Mouse (Mus musculus) mature B cell (primary cell): ENCODE measurements around the gene Rpl5.
"Not testable (repeated sequence)": the region's sequence is repeated elsewhere in the genome, so short reads cannot be mapped to it uniquely, and the experiment has no call there.

Experiments used
- in situ Hi-C: fragments of 300-500 bp; cut with MboI; formaldehyde crosslinking; loops from 2 replicates; pipeline ENCODE4 v1.14.3; 2019

The Rpl5 gene

GRCm38 (mm10) chr5:107900206-107901013 lies at the start of gene Rpl5:
Gene Rpl5 (plus strand): TSS chr5:107900502.
- in situ Hi-C loops = no loop called here

DNA sequence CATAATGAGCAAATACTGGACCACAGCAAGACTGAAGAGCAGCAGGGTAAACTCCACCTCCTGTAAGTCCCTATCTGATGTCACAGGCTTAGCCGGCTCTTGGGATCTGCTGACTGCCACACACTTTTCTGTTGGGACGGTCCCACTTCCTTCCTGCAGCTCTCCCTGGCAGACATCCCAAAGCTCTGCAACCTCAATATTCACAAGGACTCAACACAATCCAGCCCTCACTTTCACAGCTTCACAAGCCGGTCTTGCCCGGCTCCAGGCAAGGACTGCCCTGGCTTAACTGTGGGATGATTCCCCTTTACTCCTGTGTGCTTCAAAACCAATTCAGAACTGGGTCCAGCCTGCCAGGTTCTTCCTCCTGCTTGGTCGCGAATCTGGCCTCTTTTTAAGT lies 46.5 kb upstream of the Rpl5 start:
- in situ Hi-C loops = no loop called here

GRCm38 (mm10) chr5:107854556-107854955 lies 45.7 kb upstream of the Rpl5 start:
- in situ Hi-C loops = no loop called here

GRCm38 (mm10) chr5:107855546-107855945 lies 44.8 kb upstream of the Rpl5 start:
- in situ Hi-C loops = no loop called here

DNA sequence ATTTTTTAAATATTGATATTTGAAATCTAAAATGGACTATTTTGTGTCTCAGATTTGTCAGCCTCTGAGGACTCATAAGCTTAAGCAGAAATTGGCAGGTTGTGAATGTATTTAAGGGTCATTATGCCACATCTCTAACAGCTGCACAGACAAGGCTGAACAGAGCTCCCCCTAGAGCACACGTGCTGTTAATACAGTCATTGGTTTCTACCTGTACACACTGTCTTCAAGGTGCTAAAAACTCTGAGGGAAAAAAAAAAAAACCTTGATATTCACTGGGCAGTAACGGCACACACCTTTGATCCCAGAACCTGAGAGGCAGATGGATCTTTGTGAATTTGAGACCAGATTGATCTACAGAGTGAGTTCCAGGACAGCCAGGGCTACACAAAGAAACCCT lies 41.3 kb upstream of the Rpl5 start:
- in situ Hi-C loops = no loop called here

- in situ Hi-C loops = no loop called here
Measured at GRCm38 (mm10) chr5:107863971-107864370, 36.3 kb upstream of the Rpl5 start.

GRCm38 (mm10) chr5:107866127-107867126 lies 33.9 kb upstream of the Rpl5 start:
- in situ Hi-C loops = no loop called here

GRCm38 (mm10) chr5:107867970-107868904 lies 32.1 kb upstream of the Rpl5 start:
- in situ Hi-C loops = no loop called here

- in situ Hi-C loops = no loop called here
Measured at GRCm38 (mm10) chr5:107868905-107869424, 31.3 kb upstream of the Rpl5 start.

DNA sequence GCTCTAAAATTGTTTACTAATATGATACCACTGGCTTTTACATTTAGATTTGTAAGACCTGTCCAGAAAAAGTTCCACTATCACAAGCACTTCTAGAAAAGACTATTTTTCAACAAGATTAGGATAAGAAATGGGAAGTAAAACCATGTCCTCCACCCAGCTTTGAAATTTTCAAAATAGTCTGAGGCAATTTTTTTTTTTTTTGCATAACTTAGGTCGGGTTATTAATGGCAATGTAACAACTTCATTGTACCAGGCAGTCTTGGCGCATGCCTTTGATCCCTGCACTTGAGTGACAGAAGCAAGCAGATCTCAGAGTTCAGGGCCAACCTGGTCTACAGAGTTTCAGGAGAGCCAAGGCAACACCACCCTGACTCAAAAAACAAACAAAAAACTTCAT lies 30.6 kb upstream of the Rpl5 start:
- in situ Hi-C loops = no loop called here

- in situ Hi-C loops = no loop called here
Measured at GRCm38 (mm10) chr5:107873330-107873729, 27.0 kb upstream of the Rpl5 start.

GRCm38 (mm10) chr5:107873886-107874302 lies 26.4 kb upstream of the Rpl5 start:
- in situ Hi-C loops = no loop called here

DNA sequence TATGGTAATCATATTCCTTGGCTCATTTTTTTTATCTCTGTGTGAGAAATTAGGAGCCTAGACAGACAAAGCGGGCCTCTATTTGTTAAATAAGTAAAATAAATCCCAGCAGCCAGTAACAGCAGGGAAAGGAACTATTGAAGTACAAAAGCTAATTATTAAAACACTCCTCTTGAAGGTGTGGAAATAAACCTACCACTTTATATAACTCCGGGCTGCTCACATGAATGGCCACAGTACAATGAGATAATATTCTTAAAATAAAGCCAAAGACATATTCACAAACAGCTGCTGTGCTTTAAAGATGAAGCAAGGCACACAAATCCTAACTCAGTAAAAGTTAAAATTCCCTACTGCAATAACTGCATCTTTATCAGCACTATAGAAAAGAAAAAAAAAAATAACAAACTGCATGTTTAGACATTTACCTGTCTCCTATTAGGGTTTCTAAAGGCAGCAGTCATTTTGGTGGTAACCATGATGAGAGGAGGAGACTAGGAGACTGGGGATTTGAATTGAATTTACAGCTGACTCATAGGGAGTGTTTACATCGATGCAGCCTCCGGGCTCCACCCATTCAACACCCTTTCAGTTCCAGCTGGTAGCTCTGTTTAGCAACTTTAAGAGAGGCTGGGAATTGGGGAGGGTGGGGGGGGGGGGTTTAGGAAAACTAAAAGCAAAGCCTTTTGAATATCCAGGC lies 25.6 kb upstream of the Rpl5 start, which contains the start of gene Evi5:
Gene Evi5 (minus strand): TSS at position 547 of the 700 bp plus-strand sequence.
- in situ Hi-C loops = no loop called here

DNA sequence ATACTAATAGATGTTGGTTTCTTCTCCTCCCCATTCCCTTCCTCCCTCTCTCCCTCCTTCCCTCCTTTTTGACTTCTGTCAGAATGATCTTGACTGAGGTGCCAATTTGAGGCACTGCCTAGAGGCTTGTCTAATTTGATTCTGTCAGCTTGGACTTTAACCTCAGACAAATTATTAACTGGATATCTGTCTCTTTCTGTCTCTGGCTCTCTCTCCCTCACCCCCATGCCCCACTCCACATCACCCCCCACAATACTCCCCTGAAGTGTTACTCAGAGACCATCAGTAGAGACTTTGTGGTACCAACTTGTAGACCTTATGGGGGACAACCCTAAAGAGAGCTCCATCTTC lies 25.1 kb upstream of the Rpl5 start:
- in situ Hi-C loops = no loop called here

DNA sequence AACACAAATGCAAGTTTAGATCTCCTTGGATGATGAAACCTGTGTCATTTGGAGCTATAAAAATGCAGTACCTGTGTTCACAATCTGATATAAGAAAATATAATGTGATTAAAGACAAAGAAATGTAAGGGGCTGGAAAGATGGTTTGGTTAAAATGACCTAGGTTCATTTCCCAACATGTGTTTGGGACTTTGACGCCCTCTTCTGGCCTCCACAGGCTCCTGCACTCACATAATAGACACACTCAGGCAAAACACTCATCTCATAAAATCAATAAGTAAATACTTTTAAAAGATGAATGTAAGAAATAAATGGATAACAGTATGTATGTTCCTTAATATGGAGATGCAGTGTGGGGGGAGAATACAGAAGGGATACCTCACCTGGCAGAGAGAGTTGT lies 23.2 kb upstream of the Rpl5 start:
- in situ Hi-C loops = no loop called here

DNA sequence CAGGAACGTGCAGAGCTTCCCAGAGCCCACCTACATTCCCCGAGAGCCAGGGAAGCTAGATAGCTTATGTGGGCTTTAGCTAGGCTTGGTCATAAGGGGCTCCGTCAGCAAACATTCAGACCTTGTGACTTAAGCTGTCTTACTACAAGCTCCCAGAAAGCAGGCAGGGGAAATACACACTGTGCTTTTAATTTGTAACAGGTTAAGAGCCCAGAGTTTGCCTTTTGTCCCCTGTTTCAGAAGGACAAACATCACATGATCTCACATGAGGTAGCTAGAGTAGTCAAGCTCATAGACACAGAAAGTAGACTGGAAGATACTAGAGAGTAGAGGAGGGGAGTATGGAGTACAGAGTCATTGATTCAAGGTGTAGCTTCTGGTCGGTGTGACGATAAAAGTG lies 19.6 kb upstream of the Rpl5 start:
- in situ Hi-C loops = no loop called here

GRCm38 (mm10) chr5:107889994-107890888 lies 10.1 kb upstream of the Rpl5 start:
- in situ Hi-C loops = no loop called here

DNA sequence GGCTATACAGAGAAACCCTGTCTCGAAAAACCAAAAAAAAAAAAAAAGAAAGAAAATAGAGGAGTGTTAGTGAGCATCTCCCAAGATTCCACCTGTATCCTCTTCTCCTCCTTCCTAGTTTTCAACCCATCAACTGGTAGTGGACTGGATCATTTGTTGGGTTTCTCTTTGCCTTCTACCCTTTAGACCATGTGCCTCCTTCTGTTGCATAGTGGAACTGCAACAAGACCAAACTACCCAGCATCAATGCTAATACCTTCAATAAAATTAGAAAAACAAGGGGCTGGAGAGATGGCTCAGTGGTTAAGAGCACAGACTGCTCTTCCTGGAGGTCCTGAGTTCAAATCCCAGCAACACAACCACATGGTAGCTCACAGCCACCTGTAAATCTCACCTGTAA lies 8.8 kb upstream of the Rpl5 start:
- in situ Hi-C loops = not testable (repeated sequence)

- in situ Hi-C loops = no loop called here
Measured at GRCm38 (mm10) chr5:107894676-107895075, 5.6 kb upstream of the Rpl5 start.

GRCm38 (mm10) chr5:107896265-107896664 lies 4.0 kb upstream of the Rpl5 start:
- in situ Hi-C loops = no loop called here
